Mouse (Mus musculus) neural tube, embryonic 11.5 days (tissue): ENCODE data around the gene Nrg4. TPM values are rescaled to one million over a fixed set of nuclear protein-coding genes. Genes with fewer than 3 reads are reported as not detected.

Experiments
- ATAC-seq: fragments of 200-750 bp; cut with Nextera tagmentation; 2 replicates; pipeline ENCODE4 v1.8.0; 2017; ENCODE audit warnings: moderate number of reproducible peaks, mild to moderate bottlenecking, moderate TSS enrichment, moderate library complexity; ENCODE audit not compliant: insufficient read depth, low FRiP score, low TSS enrichment
- DNase-seq: peaks from one replicate; pipeline ENCODE4 v3.0.0-alpha.2; 2015; ENCODE audit warnings: low spot score
- H3K27ac ChIP-seq: fragments of 300-500 bp; sonication (generic); 2 replicates; pipeline ENCODE4 v1.5.1; 2014; ENCODE audit warnings: low read depth, mild to moderate bottlenecking, low read length
- H3K27me3 ChIP-seq: fragments of 300-500 bp; sonication (generic); 2 replicates; pipeline ENCODE4 v1.6.1; 2014; ENCODE audit warnings: mild to moderate bottlenecking, low read length, mixed read lengths; ENCODE audit not compliant: control insufficient read depth, insufficient read depth
- H3K36me3 ChIP-seq: fragments of 300-500 bp; sonication (generic); 2 replicates; pipeline ENCODE4 v1.6.1; 2014; ENCODE audit warnings: mild to moderate bottlenecking, low read length, moderate library complexity, mixed read lengths; ENCODE audit not compliant: control insufficient read depth, insufficient read depth
- H3K4me1 ChIP-seq: fragments of 300-500 bp; sonication (generic); 2 replicates; pipeline ENCODE4 v1.6.1; 2014; ENCODE audit warnings: low read length, mixed read lengths; ENCODE audit not compliant: control insufficient read depth, insufficient read depth
- H3K4me2 ChIP-seq: fragments of 300-500 bp; sonication (generic); 2 replicates; pipeline ENCODE4 v1.6.1; 2014; ENCODE audit warnings: low read depth, mild to moderate bottlenecking, moderate library complexity
- H3K4me3 ChIP-seq: fragments of 300-500 bp; sonication (generic); 2 replicates; pipeline ENCODE4 v1.5.1; 2014; ENCODE audit warnings: low read depth, low read length
- H3K9ac ChIP-seq: fragments of 300-500 bp; sonication (generic); 2 replicates; pipeline ENCODE4 v1.6.1; 2014; ENCODE audit warnings: mild to moderate bottlenecking, low read length
- H3K9me3 ChIP-seq: fragments of 300-500 bp; sonication (generic); 2 replicates; pipeline ENCODE4 v1.6.1; 2016; ENCODE audit warnings: low read length; ENCODE audit not compliant: control insufficient read depth
- WGBS: fragments of 180-500 bp; shearing (Covaris S2); extraction: QIAGEN DNeasy Blood & Tissue Kit; methylation state at CpG from one replicate; pipeline ENCODE4 v1.1.7; 2014; 5-methylcytosine and 5-hydroxymethylcytosine counted together
- polyA plus RNA-seq: library from polyadenylated mRNA; unstranded; fragments of >200 nt; fragmentation: Nextera tagmentation; extraction: Ambion mirVana; gene quantifications from 2 replicates; pipeline ENCODE4 v1.2.1, GENCODE M21; 2014

Nrg4 gene
- polyA plus RNA-seq, 1 experiment from 2014 or later, result 1.1 TPM

DNA sequence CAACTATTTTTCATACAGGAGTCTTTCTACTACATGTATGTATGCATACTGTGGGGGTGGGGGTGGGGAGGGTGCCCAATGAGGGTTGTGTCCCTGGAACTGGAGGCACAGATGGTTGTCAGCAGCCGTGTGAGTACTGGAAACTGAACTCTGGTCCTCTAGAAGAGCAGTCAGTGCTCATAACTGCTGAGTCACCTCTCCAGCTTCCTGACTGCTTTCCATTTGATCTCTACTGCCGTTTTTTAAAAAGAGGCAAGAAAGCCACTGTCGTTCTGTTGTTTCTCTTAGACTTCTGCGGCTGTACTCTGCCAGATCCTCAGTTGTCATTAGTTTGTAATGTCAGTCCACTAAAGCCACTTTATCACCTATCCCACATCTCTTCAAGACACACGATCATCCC, 19.1 kb downstream of the Nrg4 start:
- ATAC-seq (no peak), DNase-seq (no peak)
- 79% methylated on average over 5 of the region's 5 CpGs for WGBS

DNA sequence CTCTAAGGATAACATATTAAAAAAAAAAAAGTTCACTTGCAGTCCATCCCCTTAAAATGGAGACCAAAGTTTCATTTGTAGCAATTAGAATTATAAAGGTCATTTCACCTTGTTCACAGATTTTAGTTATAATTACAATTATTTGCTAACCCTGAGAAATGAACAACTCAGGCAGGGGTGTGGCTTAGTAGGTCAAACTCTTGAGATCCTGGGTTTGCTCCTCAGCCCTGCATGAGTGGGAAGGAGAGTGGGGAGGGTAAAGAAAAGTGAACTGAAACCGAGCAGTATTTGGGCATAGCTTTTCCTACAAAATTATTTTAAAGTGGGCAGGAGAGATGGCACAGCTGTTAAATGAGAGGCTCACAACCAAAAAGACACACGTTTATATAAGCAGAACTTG, 19.6 kb downstream of the Nrg4 start:
- H3K9me3 ChIP-seq, result no peaks in the 10 kb centered on the region
- H3K4me2 ChIP-seq, result no peak overlapping the region
- no peak overlapping the region for H3K9ac ChIP-seq
- no peak overlapping the region for H3K4me3 ChIP-seq
- H3K27ac ChIP-seq, result no peak overlapping the region
- no peaks in the 10 kb centered on the region for H3K27me3 ChIP-seq
- H3K36me3 ChIP-seq, result no peaks in the 10 kb centered on the region
- WGBS, result 74% methylated on average over 2 of the region's 2 CpGs
- ATAC-seq (no peak), DNase-seq (no peak)
- no peaks in the 10 kb centered on the region for H3K4me1 ChIP-seq

More for the DNA sequence above, 19.1 kb downstream of the Nrg4 start:
- no peaks in the 10 kb centered on the region for H3K9me3 ChIP-seq
- H3K27me3 ChIP-seq, result no peaks in the 10 kb centered on the region
- no peaks in the 10 kb centered on the region for H3K36me3 ChIP-seq
- H3K4me2 ChIP-seq, result no peak overlapping the region
- H3K27ac ChIP-seq, result no peak overlapping the region
- no peak overlapping the region for H3K4me3 ChIP-seq
- H3K4me1 ChIP-seq, result no peaks in the 10 kb centered on the region
- no peak overlapping the region for H3K9ac ChIP-seq

DNA sequence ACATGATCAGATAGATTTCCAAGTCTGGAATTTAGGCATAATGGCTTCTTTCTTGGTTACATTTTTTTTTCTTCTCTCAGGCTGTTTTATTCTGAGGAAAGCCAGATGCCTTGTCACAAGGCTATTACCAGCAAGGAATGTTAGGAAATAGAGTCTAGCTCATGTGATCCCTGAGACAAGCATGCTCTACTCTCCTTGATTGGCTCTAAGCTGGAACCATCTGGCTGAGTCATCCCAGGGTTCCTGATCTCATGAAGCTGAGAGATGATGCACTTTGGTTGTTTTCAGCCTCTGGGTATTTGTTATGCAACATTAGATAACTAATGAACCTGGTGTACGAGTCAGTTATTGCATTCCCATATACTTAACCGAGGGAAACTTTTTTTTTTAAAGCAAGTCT, 30.4 kb downstream of the Nrg4 start:
- 76% methylated on average over 2 of the region's 2 CpGs for WGBS
- no peak for ATAC-seq

DNA sequence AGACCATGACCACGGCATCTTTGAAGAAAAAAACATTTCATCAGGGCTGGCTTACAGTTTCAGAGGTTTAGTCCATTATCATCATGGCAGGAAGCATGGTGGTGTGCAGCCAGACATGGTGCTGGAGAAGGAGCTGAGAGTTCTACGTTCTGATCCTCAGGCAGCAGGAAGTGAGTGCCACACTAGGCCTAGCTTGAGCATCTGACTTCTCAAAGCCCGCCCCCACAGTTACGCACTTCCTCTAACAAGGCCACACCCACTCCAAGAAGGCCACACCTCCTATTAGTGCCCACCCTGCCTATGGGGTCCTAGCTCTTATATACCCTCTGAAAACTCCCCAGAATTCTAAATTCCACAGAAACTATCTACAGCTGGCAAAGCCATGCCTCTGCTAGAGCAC, 34.7 kb downstream of the Nrg4 start:
- Histone ChIP-seq H3K27ac (no peak overlapping the region), H3K36me3 (no peaks in the 10 kb centered on the region), H3K27me3 (no peaks in the 10 kb centered on the region), H3K4me2 (no peak overlapping the region), H3K9me3 (no peaks in the 10 kb centered on the region), H3K4me3 (no peak overlapping the region), H3K9ac (no peak overlapping the region), H3K4me1 (no peaks in the 10 kb centered on the region)
- 95% methylated on average over 4 of the region's 4 CpGs for WGBS
- no peak for DNase-seq
- ATAC-seq, result no peak

More for the DNA sequence above, 30.4 kb downstream of the Nrg4 start:
- Histone ChIP-seq H3K4me1 (no peaks in the 10 kb centered on the region), H3K27ac (no peak overlapping the region), H3K9me3 (no peaks in the 10 kb centered on the region), H3K4me3 (no peak overlapping the region), H3K36me3 (no peaks in the 10 kb centered on the region), H3K27me3 (no peaks in the 10 kb centered on the region), H3K9ac (no peak overlapping the region), H3K4me2 (no peak overlapping the region)
- DNase-seq, result no peak

DNA sequence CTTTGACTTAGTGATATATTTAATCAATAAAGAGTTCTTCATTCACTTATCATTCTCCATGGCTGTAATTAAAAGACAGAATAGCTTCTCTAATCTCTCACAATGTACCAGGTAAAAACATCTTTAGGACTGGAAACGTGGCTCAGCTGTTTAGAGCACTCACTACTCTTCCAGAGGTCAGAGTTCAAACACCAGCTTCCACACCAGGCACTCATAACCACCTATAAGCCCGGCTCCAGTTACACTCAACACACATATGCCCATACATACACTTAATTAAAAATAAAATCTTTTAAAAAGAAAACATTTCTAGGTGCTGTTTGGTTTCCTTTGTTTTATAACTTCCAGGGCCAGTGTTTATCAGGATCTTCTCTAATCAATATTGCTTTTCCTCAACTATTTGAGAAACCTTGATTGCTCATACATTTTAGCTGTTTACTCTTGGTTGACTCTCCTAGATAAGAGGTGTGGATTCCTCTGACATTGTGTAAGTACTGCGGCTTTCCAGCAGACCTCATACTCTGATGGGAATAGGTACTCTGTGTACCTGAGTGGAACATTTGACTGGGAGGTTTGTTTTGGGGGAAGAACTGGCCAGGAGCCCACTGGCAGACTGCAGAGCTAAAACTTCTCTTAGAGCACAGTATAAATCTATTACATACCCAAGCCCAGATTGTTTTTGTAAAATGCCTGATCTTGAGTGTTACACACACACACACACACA, 37.0 kb downstream of the Nrg4 start:
- no peak overlapping the region for H3K4me2 ChIP-seq
- no peaks in the 10 kb centered on the region for H3K9me3 ChIP-seq
- no peaks in the 10 kb centered on the region for H3K36me3 ChIP-seq
- no peak overlapping the region for H3K27ac ChIP-seq
- WGBS, result 64% methylated on average over 3 of the region's 3 CpGs
- DNase-seq, result no peak
- no peak overlapping the region for H3K9ac ChIP-seq
- no peak for ATAC-seq
- H3K27me3 ChIP-seq, result no peaks in the 10 kb centered on the region
- H3K4me3 ChIP-seq, result no peak overlapping the region
- H3K4me1 ChIP-seq, result no peaks in the 10 kb centered on the region

DNA sequence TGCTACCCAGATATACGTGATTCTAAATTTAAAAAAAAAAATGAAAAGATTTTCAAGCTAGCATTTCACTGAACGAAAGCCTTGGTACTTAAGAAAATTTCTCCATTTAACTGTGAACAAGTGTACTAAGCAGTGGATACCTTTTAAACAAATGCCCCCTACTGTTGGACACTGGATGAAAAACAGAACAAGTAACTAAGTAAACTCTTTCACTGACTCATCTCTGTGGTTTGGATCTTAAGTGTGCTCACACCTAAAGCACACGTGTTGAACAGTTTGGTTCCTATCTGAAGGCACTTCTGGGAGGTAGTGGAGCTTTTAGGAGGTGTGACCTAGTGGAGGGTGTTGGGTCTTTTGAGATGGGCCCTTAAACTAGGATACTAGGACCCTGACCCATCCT, 41.4 kb downstream of the Nrg4 start:
- 81% methylated on average over 3 of the region's 3 CpGs for WGBS
- no peak overlapping the region for H3K4me3 ChIP-seq
- DNase-seq (no peak), ATAC-seq (no peak)
- H3K4me1 ChIP-seq, result no peaks in the 10 kb centered on the region
- H3K9ac ChIP-seq, result no peak overlapping the region
- no peaks in the 10 kb centered on the region for H3K27me3 ChIP-seq
- H3K36me3 ChIP-seq, result no peaks in the 10 kb centered on the region
- H3K9me3 ChIP-seq, result no peaks in the 10 kb centered on the region
- no peak overlapping the region for H3K4me2 ChIP-seq
- H3K27ac ChIP-seq, result no peak overlapping the region

DNA sequence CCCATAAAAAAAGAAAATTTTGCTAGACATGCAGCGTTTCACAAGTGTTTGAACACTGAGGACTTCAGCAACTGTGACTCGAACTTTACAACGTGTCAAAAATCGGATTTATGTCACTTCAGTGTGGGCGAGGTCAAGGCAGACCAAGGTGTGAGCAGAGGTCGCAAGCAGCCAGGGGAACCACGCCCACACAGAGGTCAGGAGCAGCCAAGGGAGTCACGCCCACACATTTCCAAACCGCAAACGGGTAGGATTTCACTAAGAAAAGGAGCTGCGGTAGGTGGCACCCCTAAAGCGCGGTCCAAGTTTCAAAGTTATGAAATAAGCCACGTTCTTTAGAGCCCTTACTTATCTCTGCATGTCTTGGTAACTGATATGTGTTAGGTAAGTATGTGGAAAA, 43.1 kb downstream of the Nrg4 start:
- no peak overlapping the region for H3K9ac ChIP-seq
- H3K4me1 ChIP-seq, result no peaks in the 10 kb centered on the region
- no peak overlapping the region for H3K27ac ChIP-seq
- H3K4me3 ChIP-seq, result no peak overlapping the region
- no peak overlapping the region for H3K4me2 ChIP-seq
- ATAC-seq (no peak), DNase-seq (no peak)
- H3K9me3 ChIP-seq, result no peaks in the 10 kb centered on the region
- no peaks in the 10 kb centered on the region for H3K36me3 ChIP-seq
- WGBS, result 4% methylated on average over 14 of the region's 14 CpGs
- H3K27me3 ChIP-seq, result no peaks in the 10 kb centered on the region

DNA sequence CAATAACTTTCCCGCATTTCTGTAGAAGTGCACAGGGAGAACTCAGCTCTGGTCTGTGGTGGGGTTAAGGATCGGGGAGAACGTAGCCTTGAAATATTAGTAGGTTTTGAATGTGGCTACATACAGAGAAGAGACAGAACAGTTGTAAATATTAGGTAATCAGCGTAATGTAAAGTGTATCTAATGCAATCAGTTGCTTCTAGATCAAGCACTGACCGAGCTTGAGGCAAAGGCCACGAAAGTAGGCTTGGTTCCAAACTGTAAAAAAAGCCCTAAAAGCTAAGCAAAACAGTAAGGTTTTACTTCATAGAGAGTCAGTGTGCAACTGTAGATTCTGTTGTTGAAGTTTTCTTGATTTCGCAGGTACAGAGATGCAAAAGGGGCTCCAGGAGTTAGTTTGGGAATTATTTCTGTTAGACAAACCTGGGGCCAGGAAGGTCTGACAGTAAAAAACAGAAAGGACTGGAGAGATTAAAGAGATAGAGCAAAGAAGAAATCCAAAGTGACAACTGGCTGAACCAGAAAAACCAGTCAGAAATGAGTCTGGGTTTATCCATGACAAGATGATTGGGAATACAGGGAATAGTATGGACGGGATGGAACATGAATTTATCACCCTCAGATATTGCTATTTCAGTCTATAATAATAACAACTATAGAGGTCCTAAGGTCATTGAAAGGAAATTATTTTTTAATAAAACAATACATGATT, 47.4 kb downstream of the Nrg4 start:
- Histone ChIP-seq H3K4me3 (no peak overlapping the region), H3K36me3 (no peaks in the 10 kb centered on the region), H3K4me2 (no peak overlapping the region), H3K27ac (no peak overlapping the region), H3K9ac (no peak overlapping the region), H3K9me3 (no peaks in the 10 kb centered on the region), H3K27me3 (no peaks in the 10 kb centered on the region), H3K4me1 (no peaks in the 10 kb centered on the region)
- 88% methylated on average over 8 of the region's 8 CpGs for WGBS
- ATAC-seq (no peak), DNase-seq (no peak)

DNA sequence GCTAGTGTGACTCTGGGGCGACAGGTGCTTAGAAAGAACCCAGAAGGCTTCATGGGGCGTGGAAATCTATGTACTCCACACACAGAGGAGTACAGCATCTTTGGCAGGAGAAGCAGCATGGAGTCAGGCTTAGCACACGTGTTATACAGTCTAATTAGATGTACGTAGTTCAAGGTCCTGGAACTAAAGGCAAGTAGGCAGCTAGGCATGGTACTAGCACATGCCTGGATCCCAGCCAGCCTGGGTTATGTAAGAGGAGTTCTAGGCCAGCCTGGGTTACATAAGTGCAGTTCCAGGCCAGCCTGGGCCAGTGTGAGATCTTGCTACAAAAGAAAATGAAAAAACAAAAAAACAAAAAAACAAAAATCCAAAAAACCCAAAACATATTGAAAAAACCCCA, 49.1 kb downstream of the Nrg4 start:
- no peaks in the 10 kb centered on the region for H3K9me3 ChIP-seq
- no peak overlapping the region for H3K4me3 ChIP-seq
- DNase-seq (no peak), ATAC-seq (no peak)
- no peak overlapping the region for H3K27ac ChIP-seq
- no peaks in the 10 kb centered on the region for H3K36me3 ChIP-seq
- no peaks in the 10 kb centered on the region for H3K4me1 ChIP-seq
- no peak overlapping the region for H3K4me2 ChIP-seq
- WGBS, result 59% methylated on average over 4 of the region's 4 CpGs
- no peak overlapping the region for H3K9ac ChIP-seq
- no peaks in the 10 kb centered on the region for H3K27me3 ChIP-seq
